Mouse (Mus musculus) cerebellum, adult 2 months (tissue): ENCODE results near the gene Gm20547.

Experiments
- CTCF ChIP-seq: fragments of 200-500 bp; IDR thresholded peaks from 2 replicates; pipeline ENCODE4 v1.5.1; 2011; ENCODE audit warnings: low read depth, mild to moderate bottlenecking, control low read depth, low read length, moderate library complexity, borderline replicate concordance; ENCODE audit not compliant: insufficient read depth
- POLR2A ChIP-seq: fragments of 200-500 bp; IDR thresholded peaks from 2 replicates; pipeline ENCODE4 v1.6.1; 2011; ENCODE audit warnings: low read length, control low read depth, borderline replicate concordance; ENCODE audit not compliant: insufficient read depth

DNA sequence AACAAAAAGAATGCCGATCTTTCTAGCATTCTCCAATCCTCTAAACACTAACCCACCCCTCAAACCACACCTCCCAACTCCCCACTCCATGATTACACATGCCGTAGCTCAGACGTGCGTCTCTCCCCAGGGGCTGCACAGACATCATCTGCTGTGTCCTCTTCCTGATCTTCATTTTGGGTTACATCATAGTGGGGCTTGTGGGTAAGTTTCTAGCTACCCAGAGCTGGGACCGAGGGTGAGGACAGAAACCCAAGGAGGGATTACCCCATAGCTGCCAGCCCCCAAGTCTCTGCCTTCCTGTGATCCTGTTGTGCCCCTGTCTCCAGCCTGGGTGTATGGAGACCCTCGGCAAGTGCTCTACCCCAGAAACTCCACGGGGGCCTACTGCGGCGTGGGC, 35.3 kb upstream of the Gm20547 start:
- TF ChIP-seq CTCF (no peak), POLR2A (no peak)
